Mouse (Mus musculus): ENCODE measurements around the gene Tgfb2. TPM values are rescaled to one million over a fixed set of nuclear protein-coding genes. Genes with fewer than 3 reads are reported as not detected.
A peak's percentile ranks its signal among the peaks of the same experiment; 100 is the strongest.

The Tgfb2 gene
- 1.5 TPM in 2 replicates for polyA plus RNA-seq (2012; rRNA removed)

GRCm38 (mm10) chr1:186705915-186706248 lies at the start of gene Tgfb2:
Gene Tgfb2 (minus strand): TSS chr1:186705989.
- Histone ChIP-seq H3K4me1 (ENCODE audit: control insufficient read depth, insufficient read depth, low read length) (0 out of 2 replicates have a peak, but pooled peaks cover 3% of the 10 kb centered on the region), H3K27ac (ENCODE audit: insufficient read depth, low read depth, low read length) (no peak within 1 kb of the TSS), H3K27me3 (replicated peaks; ENCODE audit: control insufficient read depth, insufficient read depth, low read length) (0 out of 2 replicates have a peak, but pooled peaks cover 1% of the 10 kb centered on the region), H3K36me3 (ENCODE audit: control insufficient read depth, insufficient read depth, low read length) (no peaks in the 10 kb centered on the region), H3K4me3 (ENCODE audit: insufficient read depth, low read depth, low read length) (peak within 1 kb of the TSS; percentile 63)
- no peak for DNase-seq
- TF ChIP-seq CTCF (conservative IDR thresholded peaks at IDR 0.05; ENCODE audit: insufficient read depth, insufficient read length, low read depth, low read length) (no peak), POLR2A (IDR thresholded peaks at IDR 0.05; ENCODE audit: low read depth, low read length) (no peak)
- 10% methylated on average over 12 of the region's 12 CpGs for WGBS

DNA sequence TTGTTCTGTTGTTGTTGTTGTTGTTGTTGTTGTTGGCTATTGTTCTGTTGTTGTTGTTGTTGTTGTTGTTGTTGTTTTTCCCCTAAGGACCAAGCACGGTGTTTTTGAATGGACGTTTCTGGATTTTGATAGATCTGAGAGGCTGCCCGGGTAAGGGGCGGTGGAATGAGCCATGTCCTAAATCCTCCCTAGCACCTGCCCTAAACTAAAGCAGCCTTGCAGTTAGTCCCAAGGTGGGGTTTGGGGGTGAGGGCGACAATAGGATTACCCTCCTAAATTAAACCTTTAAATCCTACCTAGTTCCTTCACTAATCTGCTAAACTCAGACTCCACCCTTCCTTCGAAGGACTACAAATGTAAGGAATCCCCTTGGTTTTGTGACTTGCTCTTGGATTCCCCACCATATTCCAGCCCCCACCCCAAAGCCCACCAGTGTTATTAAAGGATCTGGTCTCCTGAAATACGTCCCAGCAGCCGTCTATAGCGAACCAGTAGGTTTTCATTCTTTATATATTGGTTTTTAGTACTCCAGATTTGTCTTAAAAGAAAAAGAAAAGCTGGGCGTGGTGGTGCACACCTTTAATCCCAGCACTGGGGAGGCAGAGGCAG lies 44.0 kb upstream of the Tgfb2 start:
- Histone ChIP-seq H3K27ac (ENCODE audit: insufficient read depth, low read depth, low read length) (peak overlapping the region; percentile 67), H3K27me3 (replicated peaks; ENCODE audit: control insufficient read depth, insufficient read depth, low read length) (no peaks in the 10 kb centered on the region), H3K4me3 (ENCODE audit: insufficient read depth, low read depth, low read length) (peak overlapping the region; percentile 71), H3K4me1 (ENCODE audit: control insufficient read depth, insufficient read depth, low read length) (no peaks in the 10 kb centered on the region), H3K36me3 (ENCODE audit: control insufficient read depth, insufficient read depth, low read length) (no peaks in the 10 kb centered on the region)
- WGBS: 36% methylated on average over 10 of the region's 10 CpGs
- no peak for DNase-seq
- TF ChIP-seq CTCF (conservative IDR thresholded peaks at IDR 0.05; ENCODE audit: insufficient read depth, insufficient read length, low read depth, low read length) (no peak), POLR2A (IDR thresholded peaks at IDR 0.05; ENCODE audit: low read depth, low read length) (no peak)

GRCm38 (mm10) chr1:186748724-186749653 lies 43.2 kb upstream of the Tgfb2 start, which contains the start of gene Rrp15:
Gene Rrp15 (minus strand): TSS chr1:186749358.
- TF ChIP-seq POLR2A (IDR thresholded peaks at IDR 0.05; ENCODE audit: low read depth, low read length) (peak; percentile 44), CTCF (conservative IDR thresholded peaks at IDR 0.05; ENCODE audit: insufficient read depth, insufficient read length, low read depth, low read length) (no peak)
- peak; percentile 89 for DNase-seq
- under 1% methylated on average over 46 of the region's 46 CpGs for WGBS
- H3K36me3 ChIP-seq (ENCODE audit: control insufficient read depth, insufficient read depth, low read length): no peaks in the 10 kb centered on the region
- H3K27ac ChIP-seq (ENCODE audit: insufficient read depth, low read depth, low read length): peak within 1 kb of the TSS; percentile 67
- no peaks in the 10 kb centered on the region for H3K27me3 ChIP-seq (replicated peaks; ENCODE audit: control insufficient read depth, insufficient read depth, low read length)
- peak within 1 kb of the TSS; percentile 71 for H3K4me3 ChIP-seq (ENCODE audit: insufficient read depth, low read depth, low read length)
- no peaks in the 10 kb centered on the region for H3K4me1 ChIP-seq (ENCODE audit: control insufficient read depth, insufficient read depth, low read length)

GRCm38 (mm10) chr1:186739828-186740227 lies 34.0 kb upstream of the Tgfb2 start:
- Histone ChIP-seq H3K27me3 (replicated peaks; ENCODE audit: control insufficient read depth, insufficient read depth, low read length) (no peaks in the 10 kb centered on the region), H3K4me3 (ENCODE audit: insufficient read depth, low read depth, low read length) (no peak overlapping the region), H3K27ac (ENCODE audit: insufficient read depth, low read depth, low read length) (no peak overlapping the region), H3K4me1 (ENCODE audit: control insufficient read depth, insufficient read depth, low read length) (no peaks in the 10 kb centered on the region), H3K36me3 (ENCODE audit: control insufficient read depth, insufficient read depth, low read length) (no peaks in the 10 kb centered on the region)
- DNase-seq: no peak
- WGBS: 74% methylated on average over 7 of the region's 7 CpGs
- TF ChIP-seq POLR2A (IDR thresholded peaks at IDR 0.05; ENCODE audit: low read depth, low read length) (no peak), CTCF (conservative IDR thresholded peaks at IDR 0.05; ENCODE audit: insufficient read depth, insufficient read length, low read depth, low read length) (no peak)

GRCm38 (mm10) chr1:186735537-186735936 lies 29.7 kb upstream of the Tgfb2 start:
- Histone ChIP-seq H3K4me1 (ENCODE audit: control insufficient read depth, insufficient read depth, low read length) (no peaks in the 10 kb centered on the region), H3K36me3 (ENCODE audit: control insufficient read depth, insufficient read depth, low read length) (no peaks in the 10 kb centered on the region), H3K27me3 (replicated peaks; ENCODE audit: control insufficient read depth, insufficient read depth, low read length) (no peaks in the 10 kb centered on the region), H3K27ac (ENCODE audit: insufficient read depth, low read depth, low read length) (no peak overlapping the region), H3K4me3 (ENCODE audit: insufficient read depth, low read depth, low read length) (no peak overlapping the region)
- no peak for TF ChIP-seq POLR2A (IDR thresholded peaks at IDR 0.05; ENCODE audit: low read depth, low read length)
- TF ChIP-seq CTCF (conservative IDR thresholded peaks at IDR 0.05; ENCODE audit: insufficient read depth, insufficient read length, low read depth, low read length): no peak
- 95% methylated on average over 5 of the region's 5 CpGs for WGBS
- DNase-seq: no peak

DNA sequence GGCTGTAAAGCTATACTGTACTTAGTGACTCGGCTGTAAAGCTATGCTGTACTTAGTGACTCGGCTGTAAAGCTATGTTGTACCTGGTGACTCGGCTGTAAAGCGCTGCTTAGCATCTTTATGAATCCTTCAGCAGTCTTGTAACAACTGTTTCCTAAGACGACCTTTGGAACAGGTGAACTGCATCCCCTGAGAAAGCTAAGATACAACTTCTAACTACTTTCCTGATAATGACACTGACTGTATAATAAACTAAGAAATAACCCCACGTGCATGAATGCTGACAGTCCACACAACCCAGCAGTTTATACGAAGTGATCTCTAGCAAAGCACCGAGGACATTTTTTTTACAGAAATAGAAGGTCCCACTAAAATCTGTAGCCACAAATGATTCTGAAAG lies 27.3 kb upstream of the Tgfb2 start:
- DNase-seq: no peak
- TF ChIP-seq CTCF (conservative IDR thresholded peaks at IDR 0.05; ENCODE audit: insufficient read depth, insufficient read length, low read depth, low read length) (no peak), POLR2A (IDR thresholded peaks at IDR 0.05; ENCODE audit: low read depth, low read length) (no peak)
- Histone ChIP-seq H3K4me3 (ENCODE audit: insufficient read depth, low read depth, low read length) (no peak overlapping the region), H3K36me3 (ENCODE audit: control insufficient read depth, insufficient read depth, low read length) (no peaks in the 10 kb centered on the region), H3K27me3 (replicated peaks; ENCODE audit: control insufficient read depth, insufficient read depth, low read length) (no peaks in the 10 kb centered on the region), H3K27ac (ENCODE audit: insufficient read depth, low read depth, low read length) (no peak overlapping the region), H3K4me1 (ENCODE audit: control insufficient read depth, insufficient read depth, low read length) (no peaks in the 10 kb centered on the region)
- 88% methylated on average over 8 of the region's 8 CpGs for WGBS

GRCm38 (mm10) chr1:186728778-186729177 lies 23.0 kb upstream of the Tgfb2 start:
- TF ChIP-seq CTCF (conservative IDR thresholded peaks at IDR 0.05; ENCODE audit: insufficient read depth, insufficient read length, low read depth, low read length): no peak
- TF ChIP-seq POLR2A (IDR thresholded peaks at IDR 0.05; ENCODE audit: low read depth, low read length): no peak
- Histone ChIP-seq H3K36me3 (ENCODE audit: control insufficient read depth, insufficient read depth, low read length) (no peaks in the 10 kb centered on the region), H3K4me3 (ENCODE audit: insufficient read depth, low read depth, low read length) (no peak overlapping the region), H3K4me1 (ENCODE audit: control insufficient read depth, insufficient read depth, low read length) (no peaks in the 10 kb centered on the region), H3K27ac (ENCODE audit: insufficient read depth, low read depth, low read length) (no peak overlapping the region), H3K27me3 (replicated peaks; ENCODE audit: control insufficient read depth, insufficient read depth, low read length) (no peaks in the 10 kb centered on the region)
- no peak for DNase-seq
- 74% methylated on average over 4 of the region's 4 CpGs for WGBS

Data from kidney, adult 2 months (tissue).